ENCODE assay signal across 8 mouse cellular contexts in the genomic region with DNA sequence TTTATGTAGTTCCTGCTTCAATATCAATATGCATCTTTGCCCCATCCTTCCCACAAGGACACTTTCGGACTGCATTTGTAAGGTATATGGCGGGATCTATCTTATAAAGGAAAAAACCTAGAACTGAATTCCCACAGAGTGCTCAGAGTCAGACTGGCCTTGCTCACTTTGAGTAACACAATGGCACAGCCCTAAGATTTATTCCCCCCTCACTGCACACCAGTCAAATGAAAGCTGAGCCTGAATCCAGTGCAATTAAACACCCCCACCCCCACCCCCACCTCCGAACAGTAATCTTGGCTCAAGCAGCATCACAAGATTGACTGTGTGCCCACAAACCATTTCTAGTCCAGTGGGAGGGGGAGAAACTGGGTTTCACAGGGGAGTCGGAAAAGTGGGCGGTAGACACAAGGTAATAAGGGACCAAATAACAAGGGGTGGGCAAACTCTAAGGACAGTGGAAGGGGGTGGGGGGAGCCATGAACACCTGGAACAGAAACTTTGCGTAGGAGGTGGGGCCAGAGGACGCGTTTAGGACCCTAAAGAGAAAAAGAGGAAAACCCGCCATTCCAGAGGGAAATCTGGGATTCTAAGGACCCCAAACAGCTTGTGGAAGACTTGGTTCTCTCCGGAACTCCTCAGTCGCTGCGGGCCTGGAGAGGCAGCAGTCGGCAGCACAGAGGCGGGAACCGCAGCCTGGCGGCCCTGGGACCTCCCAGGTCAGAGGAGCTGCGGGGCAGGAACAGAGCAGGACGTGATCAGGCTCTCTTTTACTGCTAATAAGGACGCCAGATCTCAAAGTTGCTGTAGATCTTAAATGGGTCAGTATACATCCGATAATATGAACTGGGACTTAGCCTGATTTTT. TPM values are rescaled to one million over a fixed set of nuclear protein-coding genes. Genes with fewer than 3 reads are reported as not detected.
DNase-seq lines count a peak whose midpoint lies in the region; ATAC-seq and TF ChIP-seq lines count a peak whose summit lies in the region.

No protein-coding gene starts in this region.

- no peaks in the 10 kb centered on the region for H3K4me1 ChIP-seq in heart, embryonic 16.5 days (ENCODE audit: control insufficient read depth, insufficient read depth, low read length)
- H3K4me1 ChIP-seq in limb, embryonic 12.5 days (replicated peaks) = peaks cover 7% of the 10 kb centered on the region; the same call in 1 of the 2 replicates
- H3K4me1 ChIP-seq in midbrain, postnatal 0 days (ENCODE audit: insufficient read depth, low read length) = no peaks in the 10 kb centered on the region

- peak; percentile 15 for DNase-seq in adrenal gland, adult 2 months
- DNase-seq in adrenal gland, adult 8-10 months = no peak
- peak; percentile 45 for DNase-seq in brain, embryonic 14.5 days (ENCODE audit: low read depth)
- DNase-seq in midbrain, postnatal 0 days (ENCODE audit: low spot score) = peak; percentile 2
- no peak for DNase-seq in frontal cortex, postnatal 10 days (ENCODE audit: low spot score in 2 of 2)
- no peak for DNase-seq in gastrocnemius, postnatal 4 days (ENCODE audit: low spot score in 2 of 2)

- peak overlapping the region; percentile 78 for H3K4me2 ChIP-seq in heart, embryonic 16.5 days (ENCODE audit: low read depth, low read length)
- peak overlapping the region; percentile 65 for H3K4me2 ChIP-seq in limb, embryonic 12.5 days
- peak overlapping the region; percentile 53 for H3K4me2 ChIP-seq in midbrain, postnatal 0 days (ENCODE audit: low read depth, low read length, poor library complexity, severe bottlenecking)

- no peak for TF ChIP-seq POLR2A in brain, embryonic 14.5 days (IDR thresholded peaks at IDR 0.05; ENCODE audit: borderline replicate concordance, extremely low read depth, insufficient read depth, insufficient read length, poor library complexity, severe bottlenecking)

- H3K36me3 ChIP-seq in heart, embryonic 16.5 days (ENCODE audit: control insufficient read depth, insufficient read depth) = no peaks in the 10 kb centered on the region
- no peaks in the 10 kb centered on the region for H3K36me3 ChIP-seq in limb, embryonic 12.5 days
- H3K36me3 ChIP-seq in midbrain, postnatal 0 days (ENCODE audit: insufficient read depth, low read length) = no peaks in the 10 kb centered on the region

- H3K27me3 ChIP-seq in heart, embryonic 16.5 days (ENCODE audit: control insufficient read depth, insufficient read depth, low read length) = no peaks in the 10 kb centered on the region
- peaks cover 4% of the 10 kb centered on the region; the same call in 1 of the 2 replicates for H3K27me3 ChIP-seq in limb, embryonic 12.5 days
- H3K27me3 ChIP-seq in midbrain, postnatal 0 days (ENCODE audit: insufficient read depth, low read length) = no peaks in the 10 kb centered on the region

- no peak for ATAC-seq in heart, embryonic 16.5 days (replicated peaks; ENCODE audit: extremely low read depth, insufficient read depth, low FRiP score)
- no peak for ATAC-seq in limb, embryonic 12.5 days (ENCODE audit: insufficient number of reproducible peaks, insufficient read depth, low FRiP score, low TSS enrichment, low read depth)
- 0 out of 2 replicates have a peak, but pooled peaks have one; percentile 34 for ATAC-seq in midbrain, postnatal 0 days (ENCODE audit: low FRiP score)

- no peak for TF ChIP-seq CTCF in brain, embryonic 14.5 days (IDR thresholded peaks at IDR 0.05; ENCODE audit: borderline replicate concordance, extremely low read depth, insufficient read depth, insufficient read length)
- no peak for TF ChIP-seq CTCF in midbrain, postnatal 0 days (IDR thresholded peaks at IDR 0.05)

- no peaks in the 10 kb centered on the region for H3K9me3 ChIP-seq in heart, embryonic 16.5 days (replicated peaks; ENCODE audit: control insufficient read depth, low read length)
- H3K9me3 ChIP-seq in limb, embryonic 12.5 days = no peaks in the 10 kb centered on the region
- H3K9me3 ChIP-seq in midbrain, postnatal 0 days (ENCODE audit: low read length) = no peaks in the 10 kb centered on the region

- 14% methylated on average over 20 of the region's 20 CpGs for WGBS in heart, embryonic 16.5 days
- 12% methylated on average over 20 of the region's 20 CpGs for WGBS in limb, embryonic 12.5 days
- WGBS in midbrain, postnatal 0 days = 12% methylated on average over 20 of the region's 20 CpGs

- H3K4me3 ChIP-seq in heart, embryonic 16.5 days (ENCODE audit: low read length) = peak overlapping the region; percentile 57
- peak overlapping the region; percentile 41 for H3K4me3 ChIP-seq in limb, embryonic 12.5 days (replicated peaks)
- H3K4me3 ChIP-seq in midbrain, postnatal 0 days (ENCODE audit: low read depth, low read length) = peak overlapping the region; percentile 23

- no peak overlapping the region for H3K27ac ChIP-seq in heart, embryonic 16.5 days (ENCODE audit: low read length)
- no peak overlapping the region for H3K27ac ChIP-seq in limb, embryonic 12.5 days
- H3K27ac ChIP-seq in midbrain, postnatal 0 days (ENCODE audit: low read depth, low read length) = no peak overlapping the region

- H3K9ac ChIP-seq in heart, embryonic 16.5 days (ENCODE audit: low read length) = peak overlapping the region; percentile 63
- H3K9ac ChIP-seq in limb, embryonic 12.5 days (replicated peaks) = peak overlapping the region; percentile 56
- peak overlapping the region; percentile 48 for H3K9ac ChIP-seq in midbrain, postnatal 0 days (replicated peaks; ENCODE audit: low read length, poor library complexity, severe bottlenecking)

RNA-seq across cellular contexts. Expression of gene Zfp229, which starts 23.0 kb away (rescaled TPM):
- total RNA-seq in adrenal gland, adult 2 months (2021) = 10 to 100 TPM in 1 of 2 experiments, 1 to 10 TPM in 1; 7.0 to 10.7 TPM
- polyA plus RNA-seq in adrenal gland, adult 2 months (2012; rRNA removed) = 0.91 and 1.6 TPM in 2 replicates
- total RNA-seq in adrenal gland, adult 8-10 months (2022) = 10 to 100 TPM in 3 of 4 experiments, 1 to 10 TPM in 1; 9.9 to 13.9 (median 12.5) TPM
- 6.6 and 10.3 TPM in 2 replicates for polyA plus RNA-seq in brain, embryonic 14.5 days (2012; rRNA removed)
- polyA plus RNA-seq in heart, embryonic 16.5 days (2015; fragmentation: Nextera tagmentation; extraction: Ambion mirVana) = 4.9 and 5.5 TPM in 2 replicates
- 10.3 and 10.9 TPM in 2 replicates for polyA plus RNA-seq in limb, embryonic 12.5 days (2016; fragmentation: Nextera tagmentation; extraction: Ambion mirVana)
- total RNA-seq in midbrain, postnatal 0 days (2014; rRNA removed) = 11.7 and 15.3 TPM in 2 replicates
- 6.3 and 7.5 TPM in 2 replicates for polyA plus RNA-seq in midbrain, postnatal 0 days (2015; fragmentation: Nextera tagmentation; extraction: Ambion mirVana)
- 10 to 100 TPM in 1 of 2 experiments, 1 to 10 TPM in 1; 6.7 to 11.1 TPM for total RNA-seq in gastrocnemius, postnatal 4 days (2021)

RNA-seq across cellular contexts. Expression of gene Zfp760, which starts 46.0 kb away (rescaled TPM):
- 1 to 10 TPM; 4.5 to 5.9 TPM for total RNA-seq in adrenal gland, adult 2 months (2021)
- 0.09 and 0.12 TPM in 2 replicates for polyA plus RNA-seq in adrenal gland, adult 2 months (2012; rRNA removed)
- 1 to 10 TPM; 6.3 to 8.3 (median 7.9) TPM for total RNA-seq in adrenal gland, adult 8-10 months (2022)
- polyA plus RNA-seq in brain, embryonic 14.5 days (2012; rRNA removed) = 12.7 and 15.3 TPM in 2 replicates
- polyA plus RNA-seq in heart, embryonic 16.5 days (2015; fragmentation: Nextera tagmentation; extraction: Ambion mirVana) = 5.1 and 5.4 TPM in 2 replicates
- 18.9 and 20.5 TPM in 2 replicates for polyA plus RNA-seq in limb, embryonic 12.5 days (2016; fragmentation: Nextera tagmentation; extraction: Ambion mirVana)
- total RNA-seq in midbrain, postnatal 0 days (2014; rRNA removed) = 6.0 and 6.8 TPM in 2 replicates
- polyA plus RNA-seq in midbrain, postnatal 0 days (2015; fragmentation: Nextera tagmentation; extraction: Ambion mirVana) = 3.9 and 4.1 TPM in 2 replicates
- total RNA-seq in gastrocnemius, postnatal 4 days (2021) = 1 to 10 TPM; 4.7 to 5.2 TPM

Comparison
In these comparisons a context has a peak if more than half of its experiments do, and no peak if none do; other contexts are left out.
1. DNase-seq: peak in adrenal gland, adult 2 months (single experiment), brain, embryonic 14.5 days (single experiment) and midbrain, postnatal 0 days (single experiment); none in adrenal gland, adult 8-10 months (single experiment), frontal cortex, postnatal 10 days (0 of 2) and gastrocnemius, postnatal 4 days (0 of 2).
2. Peak in every context shown above with its lines, with median percentiles within 50 percentile points of each other: H3K4me2 ChIP-seq, H3K4me3 ChIP-seq and H3K9ac ChIP-seq.